29 mouse cellular contexts compared by ENCODE assay signal in genomic region chr9:115924094-115924493, GRCm38 (mm10). TPM values are rescaled to one million over a fixed set of nuclear protein-coding genes. Genes with fewer than 3 reads are reported as not detected.
DNase-seq lines count a peak whose midpoint lies in the region; ATAC-seq and TF ChIP-seq lines count a peak whose summit lies in the region.
"Had no signal": no experiment of that assay in that cellular context is flagged by ENCODE, and none has a peak within 500 bp of the region (broad histone marks: within the 10 kb centered on the region; RNA-seq: fewer than 3 reads in every experiment).

No protein-coding gene starts in this region.

- H3K27me3 ChIP-seq in forebrain, postnatal 0 days (ENCODE audit: insufficient read depth, low read length), result no peaks in the 10 kb centered on the region
- no peaks in the 10 kb centered on the region for H3K27me3 ChIP-seq in forebrain, embryonic 11.5 days (ENCODE audit: control insufficient read depth, insufficient read depth, low read length)
- no peaks in the 10 kb centered on the region for H3K27me3 ChIP-seq in kidney, postnatal 0 days (ENCODE audit: insufficient read depth, low read length)
- no peaks in the 10 kb centered on the region for H3K27me3 ChIP-seq in lung, postnatal 0 days (replicated peaks; ENCODE audit: insufficient read depth, low read length)
- no peaks in the 10 kb centered on the region for H3K27me3 ChIP-seq in stomach, postnatal 0 days (ENCODE audit: control insufficient read depth, insufficient read depth, low read length)
- H3K27me3 ChIP-seq: embryonic facial prominence, embryonic 13.5 days; liver, embryonic 13.5 days; lung, embryonic 15.5 days; midbrain, embryonic 13.5 days; stomach, embryonic 15.5 days had no signal

- no peak for DNase-seq in forebrain, postnatal 0 days
- no peak for DNase-seq in forebrain, embryonic 11.5 days (ENCODE audit: low spot score)
- DNase-seq in kidney, postnatal 0 days (ENCODE audit: low spot score), result no peak
- DNase-seq in kidney, postnatal 10 days, result no peak
- DNase-seq in lung, postnatal 0 days (ENCODE audit: low spot score), result no peak
- no peak for DNase-seq in lung, adult 18-20 months
- no peak for DNase-seq in stomach, postnatal 0 days (ENCODE audit: low spot score)
- DNase-seq in spleen, adult 18-20 months, result no peak
- DNase-seq: adrenal gland, adult 8-10 months; cerebellum, adult 11-12 months; cerebellum, adult 9-11 months; heart, postnatal 36 days; kidney, adult 8-10 months; kidney, postnatal 14 days; left cerebral cortex, postnatal 4 days; liver, embryonic 13.5 days; lung, postnatal 4 days; thymus, postnatal 14 days had no signal

- H3K4me1 ChIP-seq in forebrain, postnatal 0 days (ENCODE audit: insufficient read depth), result no peaks in the 10 kb centered on the region
- no peaks in the 10 kb centered on the region for H3K4me1 ChIP-seq in forebrain, embryonic 11.5 days (replicated peaks; ENCODE audit: control insufficient read depth, insufficient read depth, low read length)
- H3K4me1 ChIP-seq in kidney, postnatal 0 days (replicated peaks; ENCODE audit: insufficient read depth, low read length), result no peaks in the 10 kb centered on the region
- H3K4me1 ChIP-seq in lung, postnatal 0 days (ENCODE audit: insufficient read depth, low read depth, low read length), result no peaks in the 10 kb centered on the region
- H3K4me1 ChIP-seq in stomach, postnatal 0 days (replicated peaks; ENCODE audit: control insufficient read depth, insufficient read depth), result no peaks in the 10 kb centered on the region
- H3K4me1 ChIP-seq: forebrain, embryonic 10.5 days; liver, embryonic 13.5 days; lung, embryonic 15.5 days; megakaryocyte, embryonic 14.5 days; stomach, embryonic 15.5 days had no signal

- H3K36me3 ChIP-seq in forebrain, postnatal 0 days (ENCODE audit: insufficient read depth), result no peaks in the 10 kb centered on the region
- no peaks in the 10 kb centered on the region for H3K36me3 ChIP-seq in forebrain, embryonic 11.5 days (ENCODE audit: control insufficient read depth, insufficient read depth, low read length)
- H3K36me3 ChIP-seq in kidney, postnatal 0 days (ENCODE audit: insufficient read depth, low read length), result no peaks in the 10 kb centered on the region
- H3K36me3 ChIP-seq in lung, postnatal 0 days (ENCODE audit: insufficient read depth, low read length), result no peaks in the 10 kb centered on the region
- no peaks in the 10 kb centered on the region for H3K36me3 ChIP-seq in stomach, postnatal 0 days (ENCODE audit: control insufficient read depth, insufficient read depth, low read length)
- H3K36me3 ChIP-seq: embryonic facial prominence, embryonic 13.5 days; forebrain, embryonic 10.5 days; liver, embryonic 13.5 days; lung, embryonic 15.5 days; midbrain, embryonic 13.5 days; stomach, embryonic 15.5 days had no signal

- WGBS in forebrain, postnatal 0 days, result 97% methylated on average over 1 of the region's 1 CpGs
- 100% methylated on average over 1 of the region's 1 CpGs for WGBS in forebrain, embryonic 11.5 days
- WGBS in kidney, postnatal 0 days, result 100% methylated on average over 1 of the region's 1 CpGs
- 100% methylated on average over 1 of the region's 1 CpGs for WGBS in lung, postnatal 0 days
- 96% methylated on average over 1 of the region's 1 CpGs for WGBS in stomach, postnatal 0 days

- H3K4me3 ChIP-seq in forebrain, postnatal 0 days (ENCODE audit: low read depth, low read length), result no peak overlapping the region
- no peak overlapping the region for H3K4me3 ChIP-seq in forebrain, embryonic 11.5 days (ENCODE audit: low read depth, low read length)
- H3K4me3 ChIP-seq in kidney, postnatal 0 days (replicated peaks; ENCODE audit: low read depth, low read length), result no peak overlapping the region
- no peak overlapping the region for H3K4me3 ChIP-seq in lung, postnatal 0 days (ENCODE audit: low read depth, low read length)
- no peak overlapping the region for H3K4me3 ChIP-seq in stomach, postnatal 0 days (ENCODE audit: low read depth, low read length)
- H3K4me3 ChIP-seq: embryonic facial prominence, embryonic 13.5 days; forebrain, embryonic 10.5 days; liver, embryonic 13.5 days; lung, embryonic 15.5 days; megakaryocyte, embryonic 14.5 days; midbrain, embryonic 13.5 days; stomach, embryonic 15.5 days had no signal

- H3K9me3 ChIP-seq in forebrain, postnatal 0 days (ENCODE audit: low read length), result no peaks in the 10 kb centered on the region
- H3K9me3 ChIP-seq in forebrain, embryonic 11.5 days (ENCODE audit: control insufficient read depth, low read length), result no peaks in the 10 kb centered on the region
- H3K9me3 ChIP-seq in kidney, postnatal 0 days (replicated peaks; ENCODE audit: low read length), result no peaks in the 10 kb centered on the region
- no peaks in the 10 kb centered on the region for H3K9me3 ChIP-seq in lung, postnatal 0 days (ENCODE audit: low read length)
- H3K9me3 ChIP-seq in stomach, postnatal 0 days (ENCODE audit: control insufficient read depth, low read length), result no peaks in the 10 kb centered on the region
- H3K9me3 ChIP-seq: embryonic facial prominence, embryonic 13.5 days; forebrain, embryonic 10.5 days; liver, embryonic 13.5 days; lung, embryonic 15.5 days; midbrain, embryonic 13.5 days; stomach, embryonic 15.5 days had no signal

- 0 out of 2 replicates have a peak, but pooled peaks have one; percentile 19 for TF ChIP-seq CTCF in forebrain, postnatal 0 days (IDR thresholded peaks at IDR 0.05; ENCODE audit: low read depth)
- TF ChIP-seq CTCF in kidney, postnatal 0 days (IDR thresholded peaks at IDR 0.05; ENCODE audit: low read depth), result peak; percentile 58
- peak; percentile 11; the same call in 1 of the 2 replicates for TF ChIP-seq CTCF in lung, postnatal 0 days (IDR thresholded peaks at IDR 0.05)
- peak; percentile 45 for TF ChIP-seq CTCF in stomach, postnatal 0 days (IDR thresholded peaks at IDR 0.05; ENCODE audit: low read depth)

- no peak overlapping the region for H3K27ac ChIP-seq in forebrain, postnatal 0 days (ENCODE audit: low read depth, low read length)
- no peak overlapping the region for H3K27ac ChIP-seq in forebrain, embryonic 11.5 days (ENCODE audit: low read depth, low read length)
- H3K27ac ChIP-seq in kidney, postnatal 0 days, result no peak overlapping the region
- H3K27ac ChIP-seq in lung, postnatal 0 days (ENCODE audit: low read length), result no peak overlapping the region
- no peak overlapping the region for H3K27ac ChIP-seq in stomach, postnatal 0 days (replicated peaks)
- H3K27ac ChIP-seq: embryonic facial prominence, embryonic 13.5 days; forebrain, embryonic 10.5 days; hindbrain, embryonic 14.5 days; liver, embryonic 13.5 days; lung, embryonic 15.5 days; midbrain, embryonic 13.5 days; stomach, embryonic 15.5 days had no signal

- no peak overlapping the region for H3K9ac ChIP-seq in forebrain, postnatal 0 days
- H3K9ac ChIP-seq in forebrain, embryonic 11.5 days (ENCODE audit: low read length), result no peak overlapping the region
- H3K9ac ChIP-seq in kidney, postnatal 0 days (ENCODE audit: low read depth, low read length), result no peak overlapping the region
- H3K9ac ChIP-seq in lung, postnatal 0 days (replicated peaks; ENCODE audit: low read depth), result no peak overlapping the region
- H3K9ac ChIP-seq in stomach, postnatal 0 days (ENCODE audit: low read length), result no peak overlapping the region
- H3K9ac ChIP-seq: embryonic facial prominence, embryonic 13.5 days; hindbrain, embryonic 14.5 days; liver, embryonic 13.5 days; lung, embryonic 15.5 days; midbrain, embryonic 13.5 days; stomach, embryonic 15.5 days had no signal

- ATAC-seq in forebrain, postnatal 0 days, result no peak
- ATAC-seq in forebrain, embryonic 11.5 days (replicated peaks; ENCODE audit: low FRiP score), result no peak
- ATAC-seq in kidney, postnatal 0 days (replicated peaks; ENCODE audit: low FRiP score, low read depth), result no peak
- no peak for ATAC-seq in lung, postnatal 0 days
- ATAC-seq in stomach, postnatal 0 days (ENCODE audit: low FRiP score, low TSS enrichment), result no peak
- ATAC-seq: activated CD4-positive, CD25-positive, alpha-beta regulatory T cell, adult 4 months; forebrain, embryonic 16.5 days; midbrain, embryonic 13.5 days had no signal

- TF ChIP-seq EP300 in lung, postnatal 0 days (IDR thresholded peaks at IDR 0.05), result no peak
- TF ChIP-seq EP300 in stomach, postnatal 0 days (optimal IDR thresholded peaks at IDR 0.05), result no peak

- no peak overlapping the region for H3K4me2 ChIP-seq in forebrain, postnatal 0 days (ENCODE audit: low read depth)
- H3K4me2 ChIP-seq in forebrain, embryonic 11.5 days (ENCODE audit: low read depth, low read length, severe bottlenecking), result no peak overlapping the region
- H3K4me2 ChIP-seq in kidney, postnatal 0 days (ENCODE audit: low read length), result no peak overlapping the region
- H3K4me2 ChIP-seq in lung, postnatal 0 days (replicated peaks; ENCODE audit: low read depth, low read length), result no peak overlapping the region
- H3K4me2 ChIP-seq in stomach, postnatal 0 days (replicated peaks; ENCODE audit: low read depth), result no peak overlapping the region
- H3K4me2 ChIP-seq: embryonic facial prominence, embryonic 13.5 days; hindbrain, embryonic 14.5 days; liver, embryonic 13.5 days; lung, embryonic 15.5 days; midbrain, embryonic 13.5 days; stomach, embryonic 15.5 days had no signal

RNA-seq across cellular contexts. Expression of gene Gadl1, which starts 14.8 kb away (rescaled TPM):
- 0.19 and 0.54 TPM in 2 replicates for total RNA-seq in forebrain, postnatal 0 days (2014; rRNA removed)
- polyA plus RNA-seq in forebrain, postnatal 0 days (2015; fragmentation: Nextera tagmentation; extraction: Ambion mirVana), result 0.28 and 0.50 TPM in 2 replicates
- polyA plus RNA-seq in forebrain, embryonic 11.5 days (2014; fragmentation: Nextera tagmentation; extraction: Ambion mirVana), result 0.19 and 0.32 TPM in 2 replicates
- polyA plus RNA-seq in kidney, postnatal 0 days (2015; fragmentation: Nextera tagmentation; extraction: Ambion mirVana), result 0.51 and 0.61 TPM in 2 replicates
- polyA plus RNA-seq in lung, postnatal 0 days (2015; fragmentation: Nextera tagmentation; extraction: Ambion mirVana), result 0.47 and 0.50 TPM in 2 replicates
- polyA plus RNA-seq in stomach, postnatal 0 days (2015; fragmentation: Nextera tagmentation; extraction: Ambion mirVana), result 0.45 and 0.57 TPM in 2 replicates
- total RNA-seq: heart, postnatal 36 days; monocyte, adult 5-6 weeks had no signal
- polyA plus RNA-seq: gonadal fat pad, adult 2 months had no signal
